Mouse (Mus musculus): ENCODE data around the gene Xk. TPM values are rescaled to one million over a fixed set of nuclear protein-coding genes. Genes with fewer than 3 reads are reported as not detected.
"Not testable (repeated sequence)": the region's sequence is repeated elsewhere in the genome, so short reads cannot be mapped to it uniquely, and the experiment has no call there.

Gene Xk
- polyA plus RNA-seq, 1 experiment from 2014 or later, result 3.2 TPM

DNA sequence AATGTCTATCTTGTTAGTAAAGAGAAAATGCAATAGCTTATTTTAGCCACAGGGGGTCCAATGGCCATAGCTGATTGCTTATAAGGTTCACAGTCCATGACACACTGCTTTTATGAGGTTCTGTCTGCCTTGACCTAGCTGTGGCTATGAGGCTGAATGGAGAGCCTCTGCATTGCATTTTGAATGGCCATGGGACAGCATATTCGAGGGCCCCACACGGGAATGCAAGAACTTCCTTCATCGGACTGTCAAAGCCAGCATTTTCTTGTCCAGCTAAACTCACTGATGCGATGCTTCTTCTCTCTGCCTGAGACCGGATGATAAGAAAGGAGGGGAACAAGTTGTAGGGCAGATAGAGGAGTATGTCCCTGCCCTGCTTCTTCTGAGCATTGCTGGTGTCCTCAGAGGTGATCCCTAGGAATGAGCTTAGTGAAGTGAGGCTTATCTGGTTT, 25.9 kb downstream of the Xk start:
- no peak overlapping the region for H3K27ac ChIP-seq (ENCODE audit: low read length)
- 84% methylated on average over 5 of the region's 5 CpGs for WGBS

DNA sequence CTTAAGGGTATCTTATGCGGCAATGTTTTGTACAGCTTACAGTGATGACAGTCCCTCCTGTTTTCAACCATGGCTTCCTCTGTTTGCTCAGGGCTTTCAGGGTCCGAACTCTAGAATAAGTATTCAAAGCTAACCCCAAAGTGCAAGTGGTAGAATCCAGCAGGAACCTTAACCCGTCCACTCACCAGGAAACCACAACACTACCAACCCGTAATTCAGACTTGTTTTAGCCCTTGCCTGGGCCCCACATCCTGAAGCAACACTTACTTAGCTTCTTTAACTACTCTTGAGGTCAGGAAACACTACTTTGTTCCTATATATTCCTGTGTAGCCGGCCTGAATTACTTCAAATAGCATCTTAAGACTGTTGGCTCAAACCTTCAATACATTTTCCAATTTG, 30.2 kb downstream of the Xk start:
- no peak for ATAC-seq (replicated peaks; ENCODE audit: extremely low read depth, insufficient read depth, low FRiP score)
- no peak overlapping the region for H3K4me3 ChIP-seq (ENCODE audit: low read length)
- no peak overlapping the region for H3K4me2 ChIP-seq (ENCODE audit: low read depth, low read length)
- 66% methylated on average over 5 of the region's 5 CpGs for WGBS
- H3K9ac ChIP-seq (ENCODE audit: low read length), result no peak overlapping the region
- H3K4me1 ChIP-seq (ENCODE audit: control insufficient read depth, insufficient read depth, low read length), result no peaks in the 10 kb centered on the region
- H3K27ac ChIP-seq (ENCODE audit: low read length), result no peak overlapping the region
- H3K27me3 ChIP-seq (ENCODE audit: control insufficient read depth, insufficient read depth, low read length), result no peaks in the 10 kb centered on the region
- no peaks in the 10 kb centered on the region for H3K36me3 ChIP-seq (ENCODE audit: control insufficient read depth, insufficient read depth)
- no peaks in the 10 kb centered on the region for H3K9me3 ChIP-seq (replicated peaks; ENCODE audit: control insufficient read depth, low read length)

More for the DNA sequence above, 25.9 kb downstream of the Xk start:
- no peak for ATAC-seq (replicated peaks; ENCODE audit: extremely low read depth, insufficient read depth, low FRiP score)
- H3K9me3 ChIP-seq (replicated peaks; ENCODE audit: control insufficient read depth, low read length), result no peaks in the 10 kb centered on the region
- no peaks in the 10 kb centered on the region for H3K4me1 ChIP-seq (ENCODE audit: control insufficient read depth, insufficient read depth, low read length)
- H3K9ac ChIP-seq (ENCODE audit: low read length), result no peak overlapping the region
- H3K4me3 ChIP-seq (ENCODE audit: low read length), result no peak overlapping the region
- H3K4me2 ChIP-seq (ENCODE audit: low read depth, low read length), result no peak overlapping the region
- H3K27me3 ChIP-seq (ENCODE audit: control insufficient read depth, insufficient read depth, low read length), result no peaks in the 10 kb centered on the region
- H3K36me3 ChIP-seq (ENCODE audit: control insufficient read depth, insufficient read depth), result no peaks in the 10 kb centered on the region

DNA sequence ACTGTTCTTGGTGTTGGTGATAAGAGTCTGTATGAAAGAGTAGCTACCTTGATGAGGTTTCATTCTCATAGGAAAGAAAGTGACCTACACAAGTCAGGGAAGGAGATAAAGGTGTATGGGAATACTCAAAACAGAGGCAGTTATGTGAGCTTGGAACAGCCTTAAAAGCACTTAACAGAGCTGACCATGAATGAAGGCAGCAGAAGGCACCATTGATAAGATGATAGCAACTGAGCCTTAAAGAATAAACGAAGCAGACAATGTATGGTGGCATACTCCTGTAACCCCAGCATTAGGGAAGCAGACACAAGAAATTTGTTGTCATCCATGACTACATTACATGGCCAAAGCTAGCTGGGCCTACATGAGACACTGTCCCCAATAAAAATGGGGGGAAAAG, 30.9 kb downstream of the Xk start:
- Histone ChIP-seq H3K27ac (ENCODE audit: low read length) (no peak overlapping the region), H3K4me3 (ENCODE audit: low read length) (no peak overlapping the region), H3K27me3 (ENCODE audit: control insufficient read depth, insufficient read depth, low read length) (no peaks in the 10 kb centered on the region), H3K4me1 (ENCODE audit: control insufficient read depth, insufficient read depth, low read length) (no peaks in the 10 kb centered on the region), H3K9ac (ENCODE audit: low read length) (no peak overlapping the region), H3K4me2 (ENCODE audit: low read depth, low read length) (no peak overlapping the region), H3K36me3 (ENCODE audit: control insufficient read depth, insufficient read depth) (no peaks in the 10 kb centered on the region), H3K9me3 (replicated peaks; ENCODE audit: control insufficient read depth, low read length) (no peaks in the 10 kb centered on the region)
- 61% methylated on average over 1 of the region's 1 CpGs for WGBS
- ATAC-seq (replicated peaks; ENCODE audit: extremely low read depth, insufficient read depth, low FRiP score), result no peak

DNA sequence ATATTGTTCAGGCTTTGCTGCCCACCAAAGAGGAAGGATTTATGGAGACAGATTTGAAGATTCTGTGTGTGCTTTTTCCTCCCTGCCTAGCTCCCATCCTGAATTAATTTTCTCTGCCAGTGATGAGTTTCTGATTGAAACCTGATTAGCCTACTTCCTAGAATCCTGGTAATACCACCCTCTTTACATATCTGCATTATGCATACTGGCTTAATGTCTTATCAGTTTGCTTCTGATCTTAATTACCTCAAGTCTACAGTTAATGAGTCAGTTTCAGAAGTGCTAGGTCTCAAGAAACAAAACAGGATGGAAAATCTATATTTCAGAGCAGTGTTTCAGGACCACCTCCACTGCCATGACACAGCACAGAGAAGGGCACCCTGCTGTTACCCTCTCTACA, 43.9 kb downstream of the Xk start:
- not testable (repeated sequence) for H3K4me1 ChIP-seq (ENCODE audit: control insufficient read depth, insufficient read depth, low read length); H3K4me3 ChIP-seq (ENCODE audit: low read length); H3K9me3 ChIP-seq (replicated peaks; ENCODE audit: control insufficient read depth, low read length); H3K4me2 ChIP-seq (ENCODE audit: low read depth, low read length); H3K9ac ChIP-seq (ENCODE audit: low read length); H3K27me3 ChIP-seq (ENCODE audit: control insufficient read depth, insufficient read depth, low read length); ATAC-seq (replicated peaks; ENCODE audit: extremely low read depth, insufficient read depth, low FRiP score); H3K27ac ChIP-seq (ENCODE audit: low read length); H3K36me3 ChIP-seq (ENCODE audit: control insufficient read depth, insufficient read depth)

DNA sequence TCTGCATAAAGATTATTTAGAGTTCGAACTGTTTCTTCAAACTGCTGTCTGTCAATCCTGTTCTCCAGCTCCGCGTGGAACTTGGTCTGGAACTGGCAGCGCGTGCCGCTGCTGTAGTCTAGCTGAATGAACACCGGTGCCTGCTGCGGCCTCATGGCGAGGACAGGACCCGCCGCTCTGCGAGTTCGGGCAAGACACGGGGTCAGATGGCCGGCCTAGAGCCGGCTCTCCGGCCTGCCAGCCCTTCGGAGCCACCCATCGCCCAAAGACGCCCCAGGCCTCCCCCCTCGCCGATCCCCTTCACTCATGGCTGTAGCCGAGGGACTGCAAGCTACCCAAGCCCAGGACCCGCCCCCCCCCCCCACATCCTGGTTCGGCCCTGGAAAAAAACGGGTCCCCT, 55.4 kb downstream of the Xk start:
- 83% methylated on average over 26 of the region's 26 CpGs for WGBS
- H3K4me2 ChIP-seq (ENCODE audit: low read depth, low read length); H3K36me3 ChIP-seq (ENCODE audit: control insufficient read depth, insufficient read depth); H3K9ac ChIP-seq (ENCODE audit: low read length); H3K4me3 ChIP-seq (ENCODE audit: low read length); H3K27me3 ChIP-seq (ENCODE audit: control insufficient read depth, insufficient read depth, low read length); H3K4me1 ChIP-seq (ENCODE audit: control insufficient read depth, insufficient read depth, low read length); H3K27ac ChIP-seq (ENCODE audit: low read length); ATAC-seq (replicated peaks; ENCODE audit: extremely low read depth, insufficient read depth, low FRiP score); H3K9me3 ChIP-seq (replicated peaks; ENCODE audit: control insufficient read depth, low read length): not testable (repeated sequence)

DNA sequence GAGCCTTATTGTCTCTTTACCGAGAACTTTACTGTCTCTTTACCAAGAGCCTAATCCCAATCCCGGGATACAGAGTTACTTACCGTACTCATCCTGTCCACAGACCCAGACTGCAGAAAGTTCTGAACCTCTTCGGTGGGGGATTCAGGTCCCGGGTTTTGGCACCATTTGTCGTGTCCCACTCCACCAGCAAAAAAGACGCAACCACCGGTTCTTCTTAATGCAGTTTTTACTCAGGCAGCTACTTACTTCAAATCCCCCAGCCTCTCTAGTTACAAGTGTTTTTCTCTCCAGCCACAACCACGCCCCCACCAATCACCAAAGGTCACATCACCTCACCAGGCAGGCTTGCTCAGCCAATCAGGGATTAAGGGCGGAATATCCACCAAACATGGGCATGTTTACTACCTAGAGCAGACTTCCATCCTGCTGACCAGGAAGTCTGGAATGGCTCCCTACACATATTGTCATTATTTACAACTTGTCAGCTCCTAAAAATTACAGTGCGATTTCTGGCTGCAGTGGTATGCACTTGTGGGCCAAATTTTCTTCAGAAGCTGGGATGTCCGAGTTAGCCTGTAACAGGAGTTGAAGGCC, 59.9 kb downstream of the Xk start:
- WGBS, result 80% methylated on average over 12 of the region's 12 CpGs
- H3K36me3 ChIP-seq (ENCODE audit: control insufficient read depth, insufficient read depth), result not testable (repeated sequence)

DNA sequence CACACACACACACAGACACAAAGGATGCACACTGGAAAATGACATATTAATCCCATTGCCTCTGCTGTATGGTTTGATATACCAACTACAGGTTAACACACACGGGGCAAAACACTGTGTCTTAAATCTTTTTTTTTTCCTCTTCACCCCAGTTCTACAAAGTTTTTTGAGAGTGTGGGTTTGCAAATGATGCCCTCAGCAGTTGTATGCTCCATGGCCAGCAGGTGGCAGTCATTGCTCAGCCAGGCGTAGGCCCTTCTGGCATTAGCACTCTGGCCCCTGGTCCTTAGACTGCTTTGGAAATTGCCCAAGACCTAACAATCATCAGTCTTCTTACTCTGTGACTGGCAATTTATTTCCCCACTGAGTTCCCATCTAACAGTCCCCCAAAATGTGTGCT, 60.5 kb downstream of the Xk start:
- not testable (repeated sequence) for H3K27ac ChIP-seq (ENCODE audit: low read length); ATAC-seq (replicated peaks; ENCODE audit: extremely low read depth, insufficient read depth, low FRiP score); H3K9ac ChIP-seq (ENCODE audit: low read length); H3K4me2 ChIP-seq (ENCODE audit: low read depth, low read length); H3K36me3 ChIP-seq (ENCODE audit: control insufficient read depth, insufficient read depth); H3K4me1 ChIP-seq (ENCODE audit: control insufficient read depth, insufficient read depth, low read length); H3K4me3 ChIP-seq (ENCODE audit: low read length); H3K27me3 ChIP-seq (ENCODE audit: control insufficient read depth, insufficient read depth, low read length); H3K9me3 ChIP-seq (replicated peaks; ENCODE audit: control insufficient read depth, low read length)
- WGBS, result 33% methylated on average over 2 of the region's 2 CpGs

More for the DNA sequence above, 59.9 kb downstream of the Xk start:
- ATAC-seq (replicated peaks; ENCODE audit: extremely low read depth, insufficient read depth, low FRiP score); H3K4me2 ChIP-seq (ENCODE audit: low read depth, low read length); H3K9ac ChIP-seq (ENCODE audit: low read length); H3K4me3 ChIP-seq (ENCODE audit: low read length); H3K27ac ChIP-seq (ENCODE audit: low read length); H3K9me3 ChIP-seq (replicated peaks; ENCODE audit: control insufficient read depth, low read length); H3K4me1 ChIP-seq (ENCODE audit: control insufficient read depth, insufficient read depth, low read length); H3K27me3 ChIP-seq (ENCODE audit: control insufficient read depth, insufficient read depth, low read length): not testable (repeated sequence)

DNA sequence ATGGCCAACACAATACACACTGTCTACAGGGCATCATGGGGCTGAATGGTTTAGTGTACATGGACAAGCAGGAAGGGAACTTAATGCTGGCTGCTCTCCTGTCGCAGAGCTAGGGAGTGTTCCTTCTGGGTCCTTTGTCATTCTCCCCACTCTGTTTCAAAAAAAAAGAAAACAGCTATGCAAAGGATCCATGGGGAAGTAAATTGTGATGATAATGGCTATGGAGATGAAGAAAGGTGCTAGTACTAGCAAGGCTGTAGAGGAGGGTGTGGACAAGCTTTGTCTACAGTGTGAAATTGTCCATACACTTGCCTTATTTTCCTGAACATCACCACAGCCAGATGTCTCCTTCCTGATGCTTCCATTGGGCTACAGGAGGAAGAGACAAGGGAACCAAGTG, 62.4 kb downstream of the Xk start:
- not testable (repeated sequence) for H3K27ac ChIP-seq (ENCODE audit: low read length); ATAC-seq (replicated peaks; ENCODE audit: extremely low read depth, insufficient read depth, low FRiP score); H3K4me3 ChIP-seq (ENCODE audit: low read length)

DNA sequence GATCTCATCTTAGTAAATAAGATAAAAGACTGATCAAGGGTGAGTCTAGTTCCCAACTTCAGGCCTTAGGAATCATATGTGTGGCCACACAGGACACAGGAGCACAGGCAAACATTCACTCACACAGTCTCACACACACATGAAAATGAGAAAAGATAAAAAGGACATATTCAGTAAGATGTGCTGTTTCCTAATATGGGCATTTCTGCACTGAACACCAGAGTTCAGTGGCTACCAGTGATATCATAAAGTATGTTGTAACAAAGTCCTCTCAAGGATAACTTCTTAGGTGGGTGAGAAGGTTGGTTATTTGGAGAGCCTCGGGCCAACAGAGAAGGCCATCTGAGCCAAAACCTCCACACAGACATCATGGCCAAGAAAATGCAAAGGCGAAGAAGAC, 77.8 kb downstream of the Xk start, which contains the start of gene H2al1k:
Gene H2al1k (plus strand): TSS at position 301 of the 400 bp plus-strand sequence.
- H3K27ac ChIP-seq (ENCODE audit: low read length); H3K27me3 ChIP-seq (ENCODE audit: control insufficient read depth, insufficient read depth, low read length); H3K9ac ChIP-seq (ENCODE audit: low read length); H3K4me1 ChIP-seq (ENCODE audit: control insufficient read depth, insufficient read depth, low read length); H3K9me3 ChIP-seq (replicated peaks; ENCODE audit: control insufficient read depth, low read length); H3K4me3 ChIP-seq (ENCODE audit: low read length); ATAC-seq (replicated peaks; ENCODE audit: extremely low read depth, insufficient read depth, low FRiP score); H3K36me3 ChIP-seq (ENCODE audit: control insufficient read depth, insufficient read depth); H3K4me2 ChIP-seq (ENCODE audit: low read depth, low read length): not testable (repeated sequence)
- no CpG with 5 or more reads among the region's 2 CpGs for WGBS

More for the DNA sequence above, 62.4 kb downstream of the Xk start:
- 64% methylated on average over 1 of the region's 1 CpGs for WGBS
- not testable (repeated sequence) for H3K4me2 ChIP-seq (ENCODE audit: low read depth, low read length); H3K9me3 ChIP-seq (replicated peaks; ENCODE audit: control insufficient read depth, low read length); H3K27me3 ChIP-seq (ENCODE audit: control insufficient read depth, insufficient read depth, low read length); H3K36me3 ChIP-seq (ENCODE audit: control insufficient read depth, insufficient read depth); H3K4me1 ChIP-seq (ENCODE audit: control insufficient read depth, insufficient read depth, low read length); H3K9ac ChIP-seq (ENCODE audit: low read length)

Data from heart, embryonic 16.5 days (tissue).